Mouse (Mus musculus): ENCODE data around the gene Plekhb2. TPM values are rescaled to one million over a fixed set of nuclear protein-coding genes. Genes with fewer than 3 reads are reported as not detected.

The Plekhb2 gene
- polyA plus RNA-seq, 1 experiment = 0.08 TPM

GRCm38 (mm10) chr1:34869231-34869630, 19.5 kb downstream of the Plekhb2 start:
- Histone ChIP-seq H3K36me3 (ENCODE audit: control insufficient read depth) (peaks cover 20% of the 10 kb centered on the region), H3K4me1 (ENCODE audit: control insufficient read depth) (peaks cover 13% of the 10 kb centered on the region), H3K4me3 (replicated peaks) (no peak overlapping the region), H3K27me3 (ENCODE audit: control insufficient read depth) (no peaks in the 10 kb centered on the region), H3K9me3 (ENCODE audit: control insufficient read depth, low read length) (no peaks in the 10 kb centered on the region)
- TF ChIP-seq GATA1 (IDR thresholded peaks at IDR 0.05; ENCODE audit: low read length) (no peak), TAL1 (IDR thresholded peaks at IDR 0.05; ENCODE audit: low read length) (no peak)

GRCm38 (mm10) chr1:34871170-34871569, 21.4 kb downstream of the Plekhb2 start:
- Histone ChIP-seq H3K36me3 (ENCODE audit: control insufficient read depth) (peaks cover 15% of the 10 kb centered on the region), H3K4me3 (replicated peaks) (no peak overlapping the region), H3K4me1 (ENCODE audit: control insufficient read depth) (peaks cover 8% of the 10 kb centered on the region)

GRCm38 (mm10) chr1:34873551-34873950, 23.8 kb downstream of the Plekhb2 start:
- Histone ChIP-seq H3K4me3 (replicated peaks) (no peak overlapping the region), H3K9me3 (ENCODE audit: control insufficient read depth, low read length) (no peaks in the 10 kb centered on the region), H3K4me1 (ENCODE audit: control insufficient read depth) (peaks cover under 1% of the 10 kb centered on the region; the same call in 1 of the 2 replicates), H3K36me3 (ENCODE audit: control insufficient read depth) (peaks cover 13% of the 10 kb centered on the region), H3K27me3 (ENCODE audit: control insufficient read depth) (no peaks in the 10 kb centered on the region)
- no peak for TF ChIP-seq GATA1 (IDR thresholded peaks at IDR 0.05; ENCODE audit: low read length)
- no peak for TF ChIP-seq TAL1 (IDR thresholded peaks at IDR 0.05; ENCODE audit: low read length)

More at GRCm38 (mm10) chr1:34871170-34871569, 21.4 kb downstream of the Plekhb2 start:
- TF ChIP-seq GATA1 (IDR thresholded peaks at IDR 0.05; ENCODE audit: low read length) (no peak), TAL1 (IDR thresholded peaks at IDR 0.05; ENCODE audit: low read length) (no peak)
- Histone ChIP-seq H3K27me3 (ENCODE audit: control insufficient read depth) (no peaks in the 10 kb centered on the region), H3K9me3 (ENCODE audit: control insufficient read depth, low read length) (no peaks in the 10 kb centered on the region)

GRCm38 (mm10) chr1:34879611-34880010, 29.8 kb downstream of the Plekhb2 start:
- no peak overlapping the region for H3K4me3 ChIP-seq (replicated peaks)
- H3K9me3 ChIP-seq (ENCODE audit: control insufficient read depth, low read length) = peaks cover 3% of the 10 kb centered on the region
- H3K36me3 ChIP-seq (ENCODE audit: control insufficient read depth) = no peaks in the 10 kb centered on the region
- no peaks in the 10 kb centered on the region for H3K4me1 ChIP-seq (ENCODE audit: control insufficient read depth)
- H3K27me3 ChIP-seq (ENCODE audit: control insufficient read depth) = no peaks in the 10 kb centered on the region
- TF ChIP-seq GATA1 (IDR thresholded peaks at IDR 0.05; ENCODE audit: low read length) (no peak), TAL1 (IDR thresholded peaks at IDR 0.05; ENCODE audit: low read length) (no peak)

GRCm38 (mm10) chr1:34883776-34884175, 34.0 kb downstream of the Plekhb2 start:
- Histone ChIP-seq H3K4me3 (replicated peaks) (no peak overlapping the region), H3K27me3 (ENCODE audit: control insufficient read depth) (no peaks in the 10 kb centered on the region), H3K9me3 (ENCODE audit: control insufficient read depth, low read length) (peaks cover 3% of the 10 kb centered on the region), H3K4me1 (ENCODE audit: control insufficient read depth) (no peaks in the 10 kb centered on the region), H3K36me3 (ENCODE audit: control insufficient read depth) (no peaks in the 10 kb centered on the region)
- TF ChIP-seq GATA1 (IDR thresholded peaks at IDR 0.05; ENCODE audit: low read length) (no peak), TAL1 (IDR thresholded peaks at IDR 0.05; ENCODE audit: low read length) (no peak)

- no peak overlapping the region for H3K4me3 ChIP-seq (replicated peaks)
- H3K9me3 ChIP-seq (ENCODE audit: control insufficient read depth, low read length) = no peaks in the 10 kb centered on the region
- TF ChIP-seq GATA1 (IDR thresholded peaks at IDR 0.05; ENCODE audit: low read length) (no peak), TAL1 (IDR thresholded peaks at IDR 0.05; ENCODE audit: low read length) (no peak)
- H3K27me3 ChIP-seq (ENCODE audit: control insufficient read depth) = no peaks in the 10 kb centered on the region
- no peaks in the 10 kb centered on the region for H3K4me1 ChIP-seq (ENCODE audit: control insufficient read depth)
- no peaks in the 10 kb centered on the region for H3K36me3 ChIP-seq (ENCODE audit: control insufficient read depth)
Measured at GRCm38 (mm10) chr1:34891559-34892289, 41.9 kb downstream of the Plekhb2 start.

- no peaks in the 10 kb centered on the region for H3K36me3 ChIP-seq (ENCODE audit: control insufficient read depth)
- no peak overlapping the region for H3K4me3 ChIP-seq (replicated peaks)
- H3K27me3 ChIP-seq (ENCODE audit: control insufficient read depth) = no peaks in the 10 kb centered on the region
- no peaks in the 10 kb centered on the region for H3K4me1 ChIP-seq (ENCODE audit: control insufficient read depth)
- no peaks in the 10 kb centered on the region for H3K9me3 ChIP-seq (ENCODE audit: control insufficient read depth, low read length)
- no peak for TF ChIP-seq TAL1 (IDR thresholded peaks at IDR 0.05; ENCODE audit: low read length)
- no peak for TF ChIP-seq GATA1 (IDR thresholded peaks at IDR 0.05; ENCODE audit: low read length)
Measured at GRCm38 (mm10) chr1:34892466-34892865, 42.7 kb downstream of the Plekhb2 start.

- Histone ChIP-seq H3K36me3 (ENCODE audit: control insufficient read depth) (no peaks in the 10 kb centered on the region), H3K4me3 (replicated peaks) (no peak overlapping the region), H3K9me3 (ENCODE audit: control insufficient read depth, low read length) (no peaks in the 10 kb centered on the region), H3K4me1 (ENCODE audit: control insufficient read depth) (no peaks in the 10 kb centered on the region), H3K27me3 (ENCODE audit: control insufficient read depth) (no peaks in the 10 kb centered on the region)
- TF ChIP-seq GATA1 (IDR thresholded peaks at IDR 0.05; ENCODE audit: low read length) = no peak
- TF ChIP-seq TAL1 (IDR thresholded peaks at IDR 0.05; ENCODE audit: low read length) = no peak
Measured at GRCm38 (mm10) chr1:34893331-34893730, 43.6 kb downstream of the Plekhb2 start.

- H3K36me3 ChIP-seq (ENCODE audit: control insufficient read depth) = no peaks in the 10 kb centered on the region
- H3K27me3 ChIP-seq (ENCODE audit: control insufficient read depth) = no peaks in the 10 kb centered on the region
- H3K9me3 ChIP-seq (ENCODE audit: control insufficient read depth, low read length) = no peaks in the 10 kb centered on the region
- no peak overlapping the region for H3K4me3 ChIP-seq (replicated peaks)
- no peak for TF ChIP-seq GATA1 (IDR thresholded peaks at IDR 0.05; ENCODE audit: low read length)
- TF ChIP-seq TAL1 (IDR thresholded peaks at IDR 0.05; ENCODE audit: low read length) = no peak
- H3K4me1 ChIP-seq (ENCODE audit: control insufficient read depth) = no peaks in the 10 kb centered on the region
Measured at GRCm38 (mm10) chr1:34893831-34894230, 44.1 kb downstream of the Plekhb2 start.

Data from erythroblast, embryonic 14.5 days (primary cell).